Mouse (Mus musculus) CH12.LX (cell line): ENCODE measurements around the gene Hoxa7.

Experiments
- CTCF ChIP-seq, 2 experiments: IDR thresholded peaks in 1 of 2; conservative IDR thresholded peaks in 1 of 2; 2 replicates each; pipeline ENCODE4 v1.5.1; 2011 to 2012; ENCODE audit warnings: low read depth in 2 of 2, low read length in 2 of 2, improper control_type of control experiment in 1 of 2, inconsistent platforms in 1 of 2, mild to moderate bottlenecking in 1 of 2, moderate library complexity in 1 of 2
- E2F4 ChIP-seq: IDR thresholded peaks from 2 replicates; pipeline ENCODE4 v1.6.1; 2011; ENCODE audit warnings: low read depth, low read length, improper control_type of control experiment; ENCODE audit not compliant: insufficient replicate concordance
- JUND ChIP-seq: conservative IDR thresholded peaks from 2 replicates; pipeline ENCODE4 v1.6.1; 2011; ENCODE audit warnings: low read depth, low read length, improper control_type of control experiment

- TF ChIP-seq E2F4 (no peak), CTCF (conservative IDR thresholded peaks at IDR 0.05 in 1 of 2, IDR thresholded peaks at IDR 0.05 in 1 of 2; ENCODE audit: low read depth in 2 of 2, low read length in 2 of 2) (no peak), JUND (no peak)
Measured at GRCm38 (mm10) chr6:52206882-52207683, 14.6 kb downstream of the Hoxa7 start.
